Mouse (Mus musculus): Measurements from ENCODE around the gene Camk1d.

- no peak for TF ChIP-seq CTCF (IDR thresholded peaks at IDR 0.05; ENCODE audit: low read depth)
- no peak for TF ChIP-seq EP300 (IDR thresholded peaks at IDR 0.05; ENCODE audit: low read depth)
Measured at GRCm38 (mm10) chr2:5588329-5588982, 125.9 kb downstream of the Camk1d start.

Measured in liver, embryonic 14.5 days (tissue).